Mouse (Mus musculus) midbrain, embryonic 15.5 days (tissue): ENCODE measurements around the gene Pld4. TPM values are rescaled to one million over a fixed set of nuclear protein-coding genes. Genes with fewer than 3 reads are reported as not detected.
A peak's percentile ranks its signal among the peaks of the same experiment; 100 is the strongest.

Experiments used
- ATAC-seq: fragments of 200-750 bp; cut with Nextera tagmentation; replicated peaks from 2 replicates; pipeline ENCODE4 v1.8.0; 2017; ENCODE audit warnings: moderate TSS enrichment
- H3K27ac ChIP-seq: fragments of 300-500 bp; sonication (generic); 2 replicates; pipeline ENCODE4 v1.5.1; 2015; ENCODE audit warnings: mild to moderate bottlenecking, inconsistent platforms
- H3K27me3 ChIP-seq: fragments of 300-500 bp; sonication (generic); replicated peaks from 2 replicates; pipeline ENCODE4 v1.6.1; 2015; ENCODE audit warnings: inconsistent platforms
- H3K36me3 ChIP-seq: fragments of 300-500 bp; sonication (generic); replicated peaks from 2 replicates; pipeline ENCODE4 v1.6.1; 2015; ENCODE audit warnings: inconsistent platforms
- H3K4me1 ChIP-seq: fragments of 300-500 bp; sonication (generic); 2 replicates; pipeline ENCODE4 v1.6.1; 2015; ENCODE audit warnings: inconsistent platforms
- H3K4me2 ChIP-seq: fragments of 300-500 bp; sonication (generic); 2 replicates; pipeline ENCODE4 v1.6.1; 2015; ENCODE audit warnings: inconsistent platforms, mild to moderate bottlenecking, moderate library complexity
- H3K4me3 ChIP-seq: fragments of 300-500 bp; sonication (generic); 2 replicates; pipeline ENCODE4 v1.5.1; 2015; ENCODE audit warnings: mild to moderate bottlenecking, inconsistent platforms
- H3K9ac ChIP-seq: fragments of 300-500 bp; sonication (generic); 2 replicates; pipeline ENCODE4 v1.6.1; 2015; ENCODE audit warnings: mild to moderate bottlenecking, inconsistent platforms
- H3K9me3 ChIP-seq: fragments of 300-500 bp; sonication (generic); 2 replicates; pipeline ENCODE4 v1.6.1; 2016; ENCODE audit warnings: inconsistent platforms
- WGBS: fragments of 180-500 bp; shearing (Covaris S2); methylation state at CpG from one replicate; pipeline ENCODE4 v1.1.7; 2015; ENCODE audit warnings: mixed read lengths; 5-methylcytosine and 5-hydroxymethylcytosine counted together
- polyA plus RNA-seq: library from polyadenylated mRNA; unstranded; fragments of >200 nt; fragmentation: Nextera tagmentation; extraction: Ambion mirVana; gene quantifications from 2 replicates; pipeline ENCODE4 v1.2.1, GENCODE M21; 2015

The Pld4 gene
- polyA plus RNA-seq, 1 experiment from 2014 or later: 7.3 TPM

GRCm38 (mm10) chr12:112799237-112799970, 38.9 kb downstream of the Pld4 start:
- Histone ChIP-seq H3K4me2 (no peak overlapping the region), H3K9me3 (no peaks in the 10 kb centered on the region), H3K36me3 (no peaks in the 10 kb centered on the region), H3K27me3 (peaks cover 15% of the 10 kb centered on the region), H3K4me1 (peaks cover 11% of the 10 kb centered on the region), H3K27ac (no peak overlapping the region), H3K4me3 (no peak overlapping the region), H3K9ac (no peak overlapping the region)
- ATAC-seq: no peak
- WGBS: 87% methylated on average over 10 of the region's 10 CpGs

- no peak overlapping the region for H3K9ac ChIP-seq
- ATAC-seq: peak; percentile 1; the same call in 1 of the 2 replicates
- H3K9me3 ChIP-seq: no peaks in the 10 kb centered on the region
- WGBS: 6% methylated on average over 4 of the region's 4 CpGs
- peaks cover 15% of the 10 kb centered on the region for H3K27me3 ChIP-seq
- H3K36me3 ChIP-seq: no peaks in the 10 kb centered on the region
- no peak overlapping the region for H3K4me3 ChIP-seq
- peaks cover 11% of the 10 kb centered on the region for H3K4me1 ChIP-seq
- H3K27ac ChIP-seq: no peak overlapping the region
- H3K4me2 ChIP-seq: no peak overlapping the region
Measured at GRCm38 (mm10) chr12:112800476-112800875, 40.0 kb downstream of the Pld4 start.

DNA sequence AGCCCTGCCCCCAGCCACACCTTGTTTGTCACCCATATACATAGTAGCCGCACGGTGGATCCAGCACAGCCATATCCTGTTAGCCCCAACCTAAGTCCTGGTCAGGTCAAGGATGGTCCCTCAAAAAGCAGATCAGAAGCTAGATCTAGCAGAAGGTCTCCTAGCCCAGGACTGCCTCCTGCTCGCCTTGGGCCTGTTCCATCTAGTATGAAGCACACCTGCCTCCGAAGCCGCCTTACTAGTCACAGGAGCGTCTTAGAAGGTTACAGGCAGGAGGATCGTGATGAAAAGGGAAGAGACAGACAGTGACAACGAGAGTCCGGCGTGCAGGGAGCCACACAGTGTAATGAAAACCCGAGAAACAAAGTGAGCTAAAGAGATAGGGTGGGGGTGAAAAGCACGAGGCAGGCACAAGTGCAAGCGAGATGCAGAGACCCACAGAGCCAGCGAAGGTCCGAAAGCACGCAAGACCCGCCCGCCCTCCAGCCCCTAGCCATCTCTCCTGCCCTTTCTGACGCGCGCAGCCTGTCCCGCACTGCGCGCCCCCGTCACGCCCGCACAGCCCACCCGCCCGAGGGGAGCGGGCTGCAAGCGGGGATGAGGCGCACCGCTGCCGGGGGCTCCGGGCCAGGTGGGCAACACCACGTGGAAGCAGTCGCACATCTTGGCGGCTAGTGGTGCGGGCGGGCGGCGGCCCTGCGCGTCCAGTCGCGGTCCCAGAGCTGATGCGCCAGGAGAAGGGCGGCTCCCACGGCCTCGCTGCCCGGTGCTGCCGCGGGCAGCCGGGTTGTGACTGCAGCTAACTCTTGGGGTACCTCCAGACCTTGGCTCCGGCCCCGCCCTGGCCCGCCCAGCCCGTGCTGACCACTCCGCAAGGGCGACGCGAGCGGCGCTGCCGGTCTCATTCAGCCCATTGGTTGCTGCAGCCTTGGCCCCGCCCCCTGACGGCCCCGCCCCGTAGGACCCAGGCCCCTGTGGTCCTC, 41.7 kb downstream of the Pld4 start, which contains the start of gene Ahnak2:
Gene Ahnak2 (minus strand): TSS at position 794 of the 983 bp plus-strand sequence.
- WGBS: 4% methylated on average over 67 of the region's 69 CpGs
- H3K9me3 ChIP-seq: no peaks in the 10 kb centered on the region
- H3K4me2 ChIP-seq: peak within 1 kb of the TSS; percentile 100
- no peaks in the 10 kb centered on the region for H3K36me3 ChIP-seq
- peaks cover 11% of the 10 kb centered on the region for H3K4me1 ChIP-seq
- peak within 1 kb of the TSS; percentile 80 for H3K9ac ChIP-seq
- ATAC-seq: peak; percentile 57
- peaks cover 15% of the 10 kb centered on the region for H3K27me3 ChIP-seq
- H3K4me3 ChIP-seq: peak within 1 kb of the TSS; percentile 79
- no peak within 1 kb of the TSS for H3K27ac ChIP-seq

- Histone ChIP-seq H3K4me3 (no peak overlapping the region), H3K27ac (no peak overlapping the region), H3K4me2 (peak overlapping the region; percentile 100), H3K4me1 (peaks cover 12% of the 10 kb centered on the region), H3K9ac (no peak overlapping the region), H3K9me3 (no peaks in the 10 kb centered on the region), H3K27me3 (peaks cover 15% of the 10 kb centered on the region), H3K36me3 (no peaks in the 10 kb centered on the region)
- 26% methylated on average over 3 of the region's 3 CpGs for WGBS
- no peak for ATAC-seq
Measured at GRCm38 (mm10) chr12:112802917-112803316, 42.5 kb downstream of the Pld4 start.

DNA sequence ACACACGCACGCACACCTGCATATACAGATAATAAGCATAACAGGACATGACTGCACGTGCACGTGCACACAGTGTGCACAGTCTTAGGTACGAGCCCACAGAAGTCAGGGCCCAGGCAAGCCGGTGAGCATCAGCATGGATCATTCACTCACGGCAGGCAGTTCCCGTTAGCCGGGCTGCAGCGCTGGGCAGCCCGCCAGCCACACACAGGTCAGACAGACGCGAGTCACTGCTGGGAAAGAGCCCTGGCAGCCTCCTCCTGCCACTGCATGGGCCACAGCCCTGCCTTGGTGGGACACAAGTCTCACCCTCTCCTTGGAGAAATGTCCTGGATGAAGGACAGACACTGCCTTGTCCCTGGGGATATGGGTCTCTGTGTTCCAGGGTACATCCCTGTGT, 43.6 kb downstream of the Pld4 start:
- Histone ChIP-seq H3K27me3 (peaks cover 15% of the 10 kb centered on the region), H3K4me2 (no peak overlapping the region), H3K9me3 (no peaks in the 10 kb centered on the region), H3K27ac (no peak overlapping the region), H3K9ac (no peak overlapping the region), H3K36me3 (no peaks in the 10 kb centered on the region), H3K4me1 (peaks cover 18% of the 10 kb centered on the region), H3K4me3 (no peak overlapping the region)
- WGBS: 46% methylated on average over 13 of the region's 13 CpGs
- ATAC-seq: no peak

DNA sequence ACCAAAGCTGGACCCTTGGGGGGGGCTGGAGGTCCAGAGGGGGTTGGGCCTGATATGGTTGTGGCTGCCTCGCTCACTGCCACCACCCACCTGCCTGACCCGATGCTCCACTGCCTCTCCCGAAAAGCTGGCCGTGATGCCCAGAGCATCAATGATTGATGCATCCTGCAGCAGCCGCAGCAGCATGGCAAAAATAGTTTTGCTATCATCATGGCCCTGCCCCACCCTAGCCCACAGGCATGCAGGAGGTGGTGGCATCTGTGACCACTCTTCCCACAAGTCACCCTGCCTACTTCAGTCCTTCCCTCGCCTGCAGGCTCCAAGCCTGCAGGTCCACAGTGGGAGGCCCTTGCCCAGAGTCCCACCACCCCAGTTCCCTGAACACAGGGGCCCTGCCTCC, 45.6 kb downstream of the Pld4 start:
- Histone ChIP-seq H3K27me3 (peaks cover 9% of the 10 kb centered on the region), H3K27ac (no peak overlapping the region), H3K4me1 (peaks cover 29% of the 10 kb centered on the region), H3K36me3 (no peaks in the 10 kb centered on the region), H3K9ac (no peak overlapping the region), H3K4me2 (no peak overlapping the region), H3K4me3 (no peak overlapping the region), H3K9me3 (no peaks in the 10 kb centered on the region)
- 78% methylated on average over 6 of the region's 6 CpGs for WGBS
- no peak for ATAC-seq

DNA sequence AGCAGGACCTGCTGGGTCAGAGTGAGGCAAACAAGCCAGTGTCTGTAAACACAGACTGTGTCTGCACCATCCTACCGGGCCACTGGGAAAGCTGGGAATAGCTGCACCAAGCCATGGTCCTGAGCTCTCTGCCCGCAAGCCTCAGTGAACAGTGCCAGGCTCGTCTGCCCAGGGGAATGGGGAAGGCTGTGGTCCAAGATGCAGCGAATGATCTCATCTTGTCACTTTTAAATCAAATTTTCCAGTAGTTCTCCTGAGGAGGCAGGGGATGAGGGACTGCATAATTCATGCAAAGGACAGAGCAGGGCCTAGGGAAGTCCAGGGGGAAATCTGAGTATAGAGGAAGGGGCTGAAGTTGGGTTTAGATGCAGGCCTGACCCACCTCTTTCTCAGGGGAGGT, 47.3 kb downstream of the Pld4 start:
- Histone ChIP-seq H3K27me3 (no peaks in the 10 kb centered on the region), H3K9ac (peak overlapping the region; percentile 50; the same call in 1 of the 2 replicates), H3K4me1 (peaks cover 18% of the 10 kb centered on the region), H3K4me3 (no peak overlapping the region), H3K36me3 (no peaks in the 10 kb centered on the region), H3K9me3 (no peaks in the 10 kb centered on the region), H3K27ac (peak overlapping the region; percentile 77), H3K4me2 (no peak overlapping the region)
- WGBS: 73% methylated on average over 4 of the region's 4 CpGs
- no peak for ATAC-seq

- 66% methylated on average over 5 of the region's 5 CpGs for WGBS
- H3K4me1 ChIP-seq: peaks cover 18% of the 10 kb centered on the region
- peak; percentile 57 for ATAC-seq
- H3K9ac ChIP-seq: peak overlapping the region; percentile 50
- no peaks in the 10 kb centered on the region for H3K36me3 ChIP-seq
- no peaks in the 10 kb centered on the region for H3K27me3 ChIP-seq
- peak overlapping the region; percentile 93 for H3K4me2 ChIP-seq
- H3K4me3 ChIP-seq: peak overlapping the region; percentile 65
- no peaks in the 10 kb centered on the region for H3K9me3 ChIP-seq
- peak overlapping the region; percentile 77 for H3K27ac ChIP-seq
Measured at GRCm38 (mm10) chr12:112808212-112808586, 47.7 kb downstream of the Pld4 start.

DNA sequence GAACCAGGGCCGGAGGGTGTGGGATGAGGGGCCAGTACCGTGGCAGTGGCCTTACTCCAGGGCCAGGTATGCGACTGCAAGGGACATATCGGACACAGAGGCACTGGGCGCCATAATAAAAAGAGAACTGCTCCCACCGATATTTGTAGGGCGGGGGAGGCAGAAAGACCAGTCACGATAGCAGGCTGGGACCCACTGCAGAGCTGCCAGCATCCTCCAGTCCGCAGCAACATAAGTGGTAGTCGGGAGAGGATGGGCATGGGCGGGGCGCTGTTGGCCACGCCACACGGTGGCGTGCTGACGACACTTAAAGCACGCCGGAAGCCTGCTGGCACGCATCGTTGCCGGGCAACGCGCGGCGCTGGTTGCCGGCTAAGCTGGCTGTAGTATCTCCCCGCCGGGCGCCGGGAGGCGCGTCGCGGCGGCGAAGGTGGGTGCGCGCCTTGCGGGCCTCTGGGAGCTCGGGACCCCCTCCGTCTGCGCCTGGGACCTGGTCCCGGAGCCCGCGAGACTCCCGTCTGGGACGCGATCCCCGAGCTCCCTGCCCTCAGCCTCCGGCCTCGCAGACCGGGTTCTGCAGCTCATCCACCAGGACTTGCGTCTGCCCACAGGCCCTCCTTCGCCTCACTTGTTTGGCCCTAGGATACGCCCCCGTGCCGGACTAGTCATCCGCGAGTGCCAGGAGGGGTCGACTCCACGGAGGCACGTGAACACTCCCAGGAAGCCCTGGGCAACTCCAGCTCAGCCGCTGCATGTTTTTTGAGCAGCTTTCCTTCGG, 48.3 kb downstream of the Pld4 start, which contains the start of gene Clba1:
Gene Clba1 (plus strand): TSS at position 351 of the 778 bp plus-strand sequence.
- Histone ChIP-seq H3K9me3 (no peaks in the 10 kb centered on the region), H3K4me2 (peak within 1 kb of the TSS; percentile 93), H3K36me3 (no peaks in the 10 kb centered on the region), H3K27me3 (no peaks in the 10 kb centered on the region), H3K4me1 (peaks cover 18% of the 10 kb centered on the region), H3K4me3 (peak within 1 kb of the TSS; percentile 65), H3K27ac (peak within 1 kb of the TSS; percentile 77), H3K9ac (peak within 1 kb of the TSS; percentile 65)
- ATAC-seq: peak; percentile 94
- under 1% methylated on average over 64 of the region's 64 CpGs for WGBS

DNA sequence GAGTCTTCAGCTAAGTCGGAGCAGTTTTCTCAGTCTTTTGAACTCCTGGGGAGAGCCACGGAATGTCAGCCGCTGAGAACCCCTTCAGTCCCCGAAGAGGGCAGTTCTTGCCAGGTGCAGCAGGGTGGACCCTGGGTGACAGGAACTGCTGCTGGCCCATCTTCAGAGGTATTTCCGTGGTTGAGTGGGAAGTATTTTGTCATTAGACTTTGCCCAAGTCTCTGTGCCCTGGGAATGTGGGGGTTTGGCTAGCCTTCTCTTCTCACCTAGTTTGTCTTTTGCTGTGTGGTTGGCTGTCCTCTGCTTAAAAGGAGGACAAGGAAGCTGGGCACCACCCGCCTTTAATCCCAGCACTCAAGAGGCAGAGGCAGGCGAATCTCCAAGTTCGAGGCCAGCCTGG, 49.2 kb downstream of the Pld4 start:
- Histone ChIP-seq H3K36me3 (no peaks in the 10 kb centered on the region), H3K4me1 (peaks cover 18% of the 10 kb centered on the region), H3K4me2 (peak overlapping the region; percentile 93), H3K27me3 (no peaks in the 10 kb centered on the region), H3K9me3 (no peaks in the 10 kb centered on the region), H3K9ac (peak overlapping the region; percentile 65), H3K27ac (no peak overlapping the region; the same call in 1 of the 2 replicates), H3K4me3 (peak overlapping the region; percentile 65)
- 21% methylated on average over 8 of the region's 8 CpGs for WGBS
- ATAC-seq: no peak

- no peaks in the 10 kb centered on the region for H3K27me3 ChIP-seq
- H3K9ac ChIP-seq: no peak overlapping the region; the same call in 1 of the 2 replicates
- H3K9me3 ChIP-seq: no peaks in the 10 kb centered on the region
- H3K4me1 ChIP-seq: peaks cover 18% of the 10 kb centered on the region
- WGBS: 67% methylated on average over 19 of the region's 19 CpGs
- 0 out of 2 replicates have a peak, but pooled peaks cover 3% of the 10 kb centered on the region for H3K36me3 ChIP-seq
- no peak for ATAC-seq
- H3K27ac ChIP-seq: no peak overlapping the region
- H3K4me2 ChIP-seq: peak overlapping the region; percentile 93
- no peak overlapping the region for H3K4me3 ChIP-seq
Measured at GRCm38 (mm10) chr12:112810092-112810885, 49.8 kb downstream of the Pld4 start.
